8 mouse cellular contexts compared by ENCODE assay signal in genomic region chr3:126363568-126364505, GRCm38 (mm10). TPM values are rescaled to one million over a fixed set of nuclear protein-coding genes. Genes with fewer than 3 reads are reported as not detected.
DNase-seq lines count a peak whose midpoint lies in the region; ATAC-seq lines count a peak whose summit lies in the region.

Arsj (plus strand) TSS chr3:126363684.

- peak within 1 kb of the TSS; percentile 85 for H3K4me2 ChIP-seq in intestine, embryonic 14.5 days (ENCODE audit: low read length)
- peak within 1 kb of the TSS; percentile 63 for H3K4me2 ChIP-seq in liver, embryonic 11.5 days
- H3K4me2 ChIP-seq in neural tube, embryonic 12.5 days (replicated peaks) = peak within 1 kb of the TSS; percentile 77

- no peaks in the 10 kb centered on the region for H3K9me3 ChIP-seq in intestine, embryonic 14.5 days (ENCODE audit: control insufficient read depth, low read length)
- no peaks in the 10 kb centered on the region for H3K9me3 ChIP-seq in liver, embryonic 11.5 days (ENCODE audit: control insufficient read depth, low read length)
- no peaks in the 10 kb centered on the region for H3K9me3 ChIP-seq in neural tube, embryonic 12.5 days

- ATAC-seq in cerebellum, adult (ENCODE audit: insufficient number of reproducible peaks, low FRiP score, low TSS enrichment) = peak; percentile 33; the same call in 1 of the 2 replicates
- peak; percentile 79 for ATAC-seq in intestine, embryonic 14.5 days (replicated peaks; ENCODE audit: low FRiP score, low TSS enrichment, low read depth)
- peak; percentile 53 for ATAC-seq in liver, embryonic 11.5 days (replicated peaks; ENCODE audit: low FRiP score)
- peak; percentile 84 for ATAC-seq in neural tube, embryonic 12.5 days (ENCODE audit: low FRiP score, low read depth)

- no peaks in the 10 kb centered on the region; the same call in 1 of the 2 replicates for H3K4me1 ChIP-seq in intestine, embryonic 14.5 days (replicated peaks; ENCODE audit: control insufficient read depth, insufficient read depth, low read length)
- H3K4me1 ChIP-seq in liver, embryonic 11.5 days (replicated peaks; ENCODE audit: control insufficient read depth, insufficient read depth, low read length) = no peaks in the 10 kb centered on the region
- H3K4me1 ChIP-seq in neural tube, embryonic 12.5 days = peaks cover 7% of the 10 kb centered on the region; the same call in 1 of the 2 replicates

- H3K27ac ChIP-seq in intestine, embryonic 14.5 days (ENCODE audit: low read depth) = no peak within 1 kb of the TSS
- no peak within 1 kb of the TSS for H3K27ac ChIP-seq in liver, embryonic 11.5 days (ENCODE audit: low read depth, low read length)
- no peak within 1 kb of the TSS for H3K27ac ChIP-seq in neural tube, embryonic 12.5 days

- 12% methylated on average over 40 of the region's 41 CpGs for WGBS in intestine, embryonic 14.5 days
- WGBS in liver, embryonic 11.5 days = 12% methylated on average over 41 of the region's 41 CpGs
- WGBS in neural tube, embryonic 12.5 days = 19% methylated on average over 41 of the region's 41 CpGs

- no peak for DNase-seq in cerebellum, adult 11 months
- DNase-seq in embryo, embryonic 11 days = peak; percentile 65
- DNase-seq in gastrocnemius, postnatal 4 days (ENCODE audit: low spot score in 2 of 2) = peak; percentile 63 to 80
- peak; percentile 73 for DNase-seq in intestine, embryonic 14.5 days (ENCODE audit: low spot score)
- DNase-seq in liver, embryonic 11.5 days (ENCODE audit: low spot score) = peak; percentile 51
- DNase-seq in urinary bladder, postnatal 14 days (ENCODE audit: low spot score) = peak; percentile 65

- H3K36me3 ChIP-seq in intestine, embryonic 14.5 days (ENCODE audit: control insufficient read depth, insufficient read depth, low read length) = no peaks in the 10 kb centered on the region
- no peaks in the 10 kb centered on the region for H3K36me3 ChIP-seq in liver, embryonic 11.5 days (ENCODE audit: control insufficient read depth, insufficient read depth, low read length)
- H3K36me3 ChIP-seq in neural tube, embryonic 12.5 days = no peaks in the 10 kb centered on the region

- peaks cover 5% of the 10 kb centered on the region; the same call in 1 of the 2 replicates for H3K27me3 ChIP-seq in intestine, embryonic 14.5 days (replicated peaks; ENCODE audit: control insufficient read depth, insufficient read depth, low read length)
- no peaks in the 10 kb centered on the region; the same call in 1 of the 2 replicates for H3K27me3 ChIP-seq in liver, embryonic 11.5 days (replicated peaks; ENCODE audit: control insufficient read depth, insufficient read depth, low read length)
- H3K27me3 ChIP-seq in neural tube, embryonic 12.5 days (replicated peaks) = peaks cover 8% of the 10 kb centered on the region

- peak within 1 kb of the TSS; percentile 48 for H3K9ac ChIP-seq in intestine, embryonic 14.5 days (ENCODE audit: low read length)
- H3K9ac ChIP-seq in liver, embryonic 11.5 days (ENCODE audit: low read depth, low read length) = no peak within 1 kb of the TSS
- H3K9ac ChIP-seq in neural tube, embryonic 12.5 days = peak within 1 kb of the TSS; percentile 42; the same call in 1 of the 2 replicates

- H3K4me3 ChIP-seq in intestine, embryonic 14.5 days (ENCODE audit: low read depth, low read length) = peak within 1 kb of the TSS; percentile 47
- peak within 1 kb of the TSS; percentile 42 for H3K4me3 ChIP-seq in liver, embryonic 11.5 days (ENCODE audit: low read depth, low read length)
- peak within 1 kb of the TSS; percentile 34 for H3K4me3 ChIP-seq in neural tube, embryonic 12.5 days

RNA-seq across cellular contexts. Expression of gene Arsj, which starts in this region (rescaled TPM):
- 10 to 100 TPM in 1 of 2 experiments, 1 to 10 TPM in 1; 8.1 to 10.3 TPM for total RNA-seq in gastrocnemius, postnatal 4 days (2021)
- 1.3 and 1.5 TPM in 2 replicates for polyA plus RNA-seq in intestine, embryonic 14.5 days (2014; fragmentation: Nextera tagmentation; extraction: Ambion mirVana)
- polyA plus RNA-seq in liver, embryonic 11.5 days (2014; fragmentation: Nextera tagmentation; extraction: Ambion mirVana) = 0.15 TPM in 1 of 2 replicates, not detected in the other
- 0.41 and 0.52 TPM in 2 replicates for polyA plus RNA-seq in neural tube, embryonic 12.5 days (2016; fragmentation: Nextera tagmentation; extraction: Ambion mirVana)

Comparison
In these comparisons a context has a peak if more than half of its experiments do, and no peak if none do; other contexts are left out.
1. Peak in DNase-seq, ATAC-seq, H3K4me3 ChIP-seq and H3K4me2 ChIP-seq in liver, embryonic 11.5 days; RNA of the gene not detected or under 1 TPM.
2. Peak in ATAC-seq, H3K4me3 ChIP-seq, H3K9ac ChIP-seq and H3K4me2 ChIP-seq in neural tube, embryonic 12.5 days; RNA of the gene not detected or under 1 TPM.
3. ATAC-seq: peak in every context shown above with its lines; median percentile 84 in neural tube, embryonic 12.5 days; 79 in intestine, embryonic 14.5 days; 53 in liver, embryonic 11.5 days; 33 in cerebellum, adult.